Mouse (Mus musculus) adrenal gland, postnatal 14 days (tissue): ENCODE results near the gene Cfap70. TPM values are rescaled to one million over a fixed set of nuclear protein-coding genes. Genes with fewer than 3 reads are reported as not detected.
A peak's percentile ranks its signal among the peaks of the same experiment; 100 is the strongest.

Experiments used
- DNase-seq: peaks from one replicate; pipeline ENCODE4 v3.0.0; 2021; ENCODE audit warnings: mixed read lengths
- long read RNA-seq, 2 experiments: library from polyadenylated mRNA; stranded (forward); transcript quantifications; one replicate each; pipeline ENCODE4 v2.0.0; 2021
- total RNA-seq: library from RNA; stranded (reverse); gene quantifications from 2 replicates; pipeline ENCODE4 v1.2.3, GENCODE M21; 2021

Cfap70 gene
- total RNA-seq, result 1.1 and 2.0 TPM in 2 replicates
- long read RNA-seq, experiment 1, partial matches to known transcripts, result 2 of 2 reads
- long read RNA-seq, experiment 1, other reads (novel, unspliced or antisense), result 0 of 2 reads
- long read RNA-seq, experiment 2, partial matches to known transcripts, result 1 of 3 reads
- long read RNA-seq, experiment 2, other reads (novel, unspliced or antisense), result 2 of 3 reads

GRCm38 (mm10) chr14:20451765-20452331 lies at the start of gene Cfap70:
TSS of gene Cfap70 (minus strand) at chr14:20452226.
- DNase-seq, result peak; percentile 90

- no peak for DNase-seq
Observed at GRCm38 (mm10) chr14:20499982-20500381, 48.0 kb upstream of the Cfap70 start.

- no peak for DNase-seq
Observed at GRCm38 (mm10) chr14:20496603-20497002, 44.6 kb upstream of the Cfap70 start, which contains the start of gene Mss51. TSS of gene Mss51 (minus strand) at chr14:20496901.

GRCm38 (mm10) chr14:20486031-20486430 lies 34.0 kb upstream of the Cfap70 start:
- no peak for DNase-seq

GRCm38 (mm10) chr14:20482051-20482751 lies 30.2 kb upstream of the Cfap70 start:
- DNase-seq, result no peak

- peak; percentile 32 for DNase-seq
Observed at GRCm38 (mm10) chr14:20481211-20481610, 29.2 kb upstream of the Cfap70 start.

GRCm38 (mm10) chr14:20480195-20480579 lies 28.2 kb upstream of the Cfap70 start:
- DNase-seq, result no peak

GRCm38 (mm10) chr14:20479291-20480194 lies 27.5 kb upstream of the Cfap70 start, which contains the start of gene Anxa7:
TSS of gene Anxa7 (minus strand) at chr14:20480133.
- peak; percentile 81 for DNase-seq

GRCm38 (mm10) chr14:20478801-20479200 lies 26.8 kb upstream of the Cfap70 start:
- DNase-seq, result peak; percentile 66

- DNase-seq, result no peak
Observed at GRCm38 (mm10) chr14:20478385-20478784, 26.4 kb upstream of the Cfap70 start.

- no peak for DNase-seq
Observed at GRCm38 (mm10) chr14:20477261-20478025, 25.4 kb upstream of the Cfap70 start.

- DNase-seq, result no peak
Observed at GRCm38 (mm10) chr14:20460216-20460615, 8.2 kb upstream of the Cfap70 start.

GRCm38 (mm10) chr14:20458378-20458777 lies 6.4 kb upstream of the Cfap70 start:
- DNase-seq, result no peak

- no peak for DNase-seq
Observed at GRCm38 (mm10) chr14:20452929-20453328, 903 bp upstream of the Cfap70 start.

GRCm38 (mm10) chr14:20451302-20451701 lies 724 bp downstream of the Cfap70 start:
- DNase-seq, result no peak

- DNase-seq, result peak; percentile 10
Observed at GRCm38 (mm10) chr14:20447209-20447608, 4.8 kb downstream of the Cfap70 start.

GRCm38 (mm10) chr14:20442252-20442651 lies 9.8 kb downstream of the Cfap70 start:
- DNase-seq, result peak; percentile 10

GRCm38 (mm10) chr14:20436976-20437375 lies 15.1 kb downstream of the Cfap70 start:
- DNase-seq, result no peak

GRCm38 (mm10) chr14:20432420-20432819 lies 19.6 kb downstream of the Cfap70 start:
- DNase-seq, result no peak

GRCm38 (mm10) chr14:20431726-20432125 lies 20.3 kb downstream of the Cfap70 start:
- DNase-seq, result no peak

- no peak for DNase-seq
Observed at GRCm38 (mm10) chr14:20429833-20430232, 22.2 kb downstream of the Cfap70 start.

- DNase-seq, result no peak
Observed at GRCm38 (mm10) chr14:20428593-20428992, 23.4 kb downstream of the Cfap70 start.
